Mouse (Mus musculus): ENCODE measurements around the gene Rab43. TPM values are rescaled to one million over a fixed set of nuclear protein-coding genes. Genes with fewer than 3 reads are reported as not detected.

Gene Rab43
- total and polyA plus RNA-seq, 3 experiments = 4.0 to 13.2 TPM; not detected in 1

- peak within 1 kb of the TSS; percentile 31 for H3K9ac ChIP-seq (ENCODE audit: control insufficient read depth, low read depth, low read length, poor library complexity, severe bottlenecking)
- H3K4me3 ChIP-seq (ENCODE audit: control insufficient read depth in 1 of 2, insufficient read depth in 1 of 2, low read depth in 2 of 2, low read length in 2 of 2) = no peak within 1 kb of the TSS
Measured at GRCm38 (mm10) chr6:87777842-87778241, 34.1 kb downstream of the Rab43 start, which contains the start of gene Gp9. Gene Gp9 (plus strand): TSS chr6:87778072.

GRCm38 (mm10) chr6:87776663-87777062 is 35.3 kb downstream of the Rab43 start:
- no peaks in the 10 kb centered on the region for H3K79me2 ChIP-seq (ENCODE audit: control insufficient read depth, insufficient read depth, low read length, poor library complexity)
- no peak for DNase-seq (ENCODE audit: low read depth, low spot score)
- peaks cover 18 to 27% of the 10 kb centered on the region in 2 experiments for H3K4me1 ChIP-seq (ENCODE audit: control insufficient read depth in 1 of 2, insufficient read depth in 2 of 2, low read length in 2 of 2)
- TF ChIP-seq POLR2AphosphoS2 (IDR thresholded peaks at IDR 0.05; ENCODE audit: low read length) (no peak), POLR2A (IDR thresholded peaks at IDR 0.05; ENCODE audit: control insufficient read depth in 1 of 2, insufficient read depth in 1 of 2, low read depth in 1 of 2, low read length in 2 of 2, poor library complexity in 1 of 2) (no peak), RAD21 (IDR thresholded peaks at IDR 0.05; ENCODE audit: low read depth, low read length) (no peak), ZMIZ1 (IDR thresholded peaks at IDR 0.05; ENCODE audit: low read depth, low read length) (no peak), E2F4 (IDR thresholded peaks at IDR 0.05; ENCODE audit: borderline replicate concordance, low read depth, low read length) (no peak), USF1 (IDR thresholded peaks at IDR 0.05; ENCODE audit: low read depth, low read length) (no peak), CHD1 (IDR thresholded peaks at IDR 0.05; ENCODE audit: low read depth, low read length) (no peak), ZKSCAN1 (IDR thresholded peaks at IDR 0.05; ENCODE audit: low read depth, low read length) (no peak), RCOR1 (IDR thresholded peaks at IDR 0.05; ENCODE audit: low read depth, low read length) (no peak), MXI1 (IDR thresholded peaks at IDR 0.05; ENCODE audit: low read depth, low read length) (no peak), EP300 (IDR thresholded peaks at IDR 0.05; ENCODE audit: low read depth in 1 of 2, low read length in 2 of 2) (no peak), ZNF384 (IDR thresholded peaks at IDR 0.05; ENCODE audit: low read depth, low read length) (no peak), NELFE (IDR thresholded peaks at IDR 0.05; ENCODE audit: low read depth, low read length) (no peak), SIN3A (IDR thresholded peaks at IDR 0.05; ENCODE audit: low read length) (no peak), GABPA (IDR thresholded peaks at IDR 0.05; ENCODE audit: low read depth, low read length) (no peak), UBTF (IDR thresholded peaks at IDR 0.05; ENCODE audit: borderline replicate concordance, insufficient read depth, low read depth, low read length) (no peak), BHLHE40 (IDR thresholded peaks at IDR 0.05; ENCODE audit: borderline replicate concordance, low read depth, low read length) (no peak), TCF12 (IDR thresholded peaks at IDR 0.05; ENCODE audit: low read depth, low read length) (no peak), CHD2 (IDR thresholded peaks at IDR 0.05; ENCODE audit: low read length) (no peak)
- H3K9ac ChIP-seq (ENCODE audit: control insufficient read depth, low read depth, low read length, poor library complexity, severe bottlenecking) = no peak overlapping the region
- H3K27ac ChIP-seq (ENCODE audit: control insufficient read depth, low read depth, low read length) = peak overlapping the region; percentile 77
- H3K27me3 ChIP-seq (ENCODE audit: control insufficient read depth in 1 of 2, insufficient read depth in 2 of 2, low read length in 2 of 2) = no peaks in the 10 kb centered on the region; a peak in 1 of 4 replicates
- no peak overlapping the region; a peak in 1 of 4 replicates for H3K4me3 ChIP-seq (ENCODE audit: control insufficient read depth in 1 of 2, insufficient read depth in 1 of 2, low read depth in 2 of 2, low read length in 2 of 2)
- H3K36me3 ChIP-seq (ENCODE audit: control insufficient read depth in 1 of 2, insufficient read depth in 2 of 2, low read length in 2 of 2) = peaks cover 0 to 18% of the 10 kb centered on the region in 2 experiments; a peak in 2 of 4 replicates
- H3K9me3 ChIP-seq (replicated peaks; ENCODE audit: insufficient read depth, low read length) = no peaks in the 10 kb centered on the region

More at GRCm38 (mm10) chr6:87777842-87778241, 34.1 kb downstream of the Rab43 start, which contains the start of gene Gp9:
- no peaks in the 10 kb centered on the region for H3K27me3 ChIP-seq (ENCODE audit: control insufficient read depth in 1 of 2, insufficient read depth in 2 of 2, low read length in 2 of 2)
- H3K9me3 ChIP-seq (replicated peaks; ENCODE audit: insufficient read depth, low read length) = no peaks in the 10 kb centered on the region
- no peaks in the 10 kb centered on the region for H3K79me2 ChIP-seq (ENCODE audit: control insufficient read depth, insufficient read depth, low read length, poor library complexity)
- peaks cover 18 to 27% of the 10 kb centered on the region in 2 experiments for H3K4me1 ChIP-seq (ENCODE audit: control insufficient read depth in 1 of 2, insufficient read depth in 2 of 2, low read length in 2 of 2)
- DNase-seq (ENCODE audit: low read depth, low spot score) = peak; percentile 32
- H3K27ac ChIP-seq (ENCODE audit: control insufficient read depth, low read depth, low read length) = peak within 1 kb of the TSS; percentile 77
- TF ChIP-seq MXI1 (IDR thresholded peaks at IDR 0.05; ENCODE audit: low read depth, low read length) (0 out of 2 replicates have a peak, but pooled peaks have one; percentile 34), TAL1 (IDR thresholded peaks at IDR 0.05; ENCODE audit: low read length) (peak; percentile 35), MYB (IDR thresholded peaks at IDR 0.05; ENCODE audit: low read depth, low read length) (no peak), NRF1 (IDR thresholded peaks at IDR 0.05; ENCODE audit: insufficient read depth, low read depth, low read length, poor library complexity, severe bottlenecking) (no peak), GATA1 (IDR thresholded peaks at IDR 0.05; ENCODE audit: low read depth, low read length) (no peak), TCF12 (IDR thresholded peaks at IDR 0.05; ENCODE audit: low read depth, low read length) (peak; percentile 13; the same call in 1 of the 2 replicates), TBP (IDR thresholded peaks at IDR 0.05; ENCODE audit: low read depth, low read length) (no peak), USF1 (IDR thresholded peaks at IDR 0.05; ENCODE audit: low read depth, low read length) (no peak), EP300 (IDR thresholded peaks at IDR 0.05; ENCODE audit: low read depth in 1 of 2, low read length in 2 of 2) (peak in 1 of 2 experiments; percentile 21; a peak in 1 of 4 replicates), MEF2A (IDR thresholded peaks at IDR 0.05; ENCODE audit: extremely low read depth, insufficient replicate concordance, low read depth, low read length, poor library complexity, severe bottlenecking) (no peak)
- H3K36me3 ChIP-seq (ENCODE audit: control insufficient read depth in 1 of 2, insufficient read depth in 2 of 2, low read length in 2 of 2) = peaks cover 0 to 18% of the 10 kb centered on the region in 2 experiments; a peak in 2 of 4 replicates

Measured in MEL (cell line).